Mouse (Mus musculus) liver, embryonic 15.5 days (tissue): ENCODE data around the gene Sh3d21. TPM values are rescaled to one million over a fixed set of nuclear protein-coding genes. Genes with fewer than 3 reads are reported as not detected.

Source experiments
- ATAC-seq: fragments of 200-750 bp; cut with Nextera tagmentation; 2 replicates; pipeline ENCODE4 v1.8.0; 2017; ENCODE audit warnings: moderate number of reproducible peaks, mild to moderate bottlenecking, moderate library complexity; ENCODE audit not compliant: insufficient read depth
- H3K27ac ChIP-seq: fragments of 300-500 bp; sonication (generic); replicated peaks from 2 replicates; pipeline ENCODE4 v1.5.1; 2015; ENCODE audit warnings: mild to moderate bottlenecking, inconsistent platforms
- H3K27me3 ChIP-seq: fragments of 300-500 bp; sonication (generic); 2 replicates; pipeline ENCODE4 v1.6.1; 2015; ENCODE audit warnings: mild to moderate bottlenecking, inconsistent platforms
- H3K36me3 ChIP-seq: fragments of 300-500 bp; sonication (generic); replicated peaks from 2 replicates; pipeline ENCODE4 v1.6.1; 2015; ENCODE audit warnings: moderate library complexity, mild to moderate bottlenecking, inconsistent platforms
- H3K4me1 ChIP-seq: fragments of 300-500 bp; sonication (generic); replicated peaks from 2 replicates; pipeline ENCODE4 v1.6.1; 2015; ENCODE audit warnings: inconsistent platforms
- H3K4me2 ChIP-seq: fragments of 300-500 bp; sonication (generic); 2 replicates; pipeline ENCODE4 v1.6.1; 2015; ENCODE audit warnings: moderate library complexity, mild to moderate bottlenecking, inconsistent platforms
- H3K4me3 ChIP-seq: fragments of 300-500 bp; sonication (generic); replicated peaks from 2 replicates; pipeline ENCODE4 v1.5.1; 2015; ENCODE audit warnings: mild to moderate bottlenecking, inconsistent platforms
- H3K9ac ChIP-seq: fragments of 300-500 bp; sonication (generic); 2 replicates; pipeline ENCODE4 v1.6.1; 2015; ENCODE audit warnings: moderate library complexity, mild to moderate bottlenecking, inconsistent platforms
- H3K9me3 ChIP-seq: fragments of 300-500 bp; sonication (generic); replicated peaks from 2 replicates; pipeline ENCODE4 v1.6.1; 2016; ENCODE audit warnings: inconsistent platforms
- WGBS: fragments of 180-500 bp; shearing (Covaris S2); methylation state at CpG from one replicate; pipeline ENCODE4 v1.1.7; 2015; ENCODE audit warnings: mixed read lengths; ENCODE audit not compliant: insufficient replicate concordance; 5-methylcytosine and 5-hydroxymethylcytosine counted together
- polyA plus RNA-seq: library from polyadenylated mRNA; unstranded; fragments of >200 nt; fragmentation: Nextera tagmentation; extraction: Ambion mirVana; gene quantifications from 2 replicates; pipeline ENCODE4 v1.2.1, GENCODE M21; 2015

Sh3d21 gene
- polyA plus RNA-seq, 1 experiment from 2014 or later: 1.4 TPM

GRCm38 (mm10) chr4:126146974-126147532, 16.2 kb downstream of the Sh3d21 start:
- Histone ChIP-seq H3K27ac (peak overlapping the region; percentile 56; the same call in 1 of the 2 replicates), H3K27me3 (peaks cover 57% of the 10 kb centered on the region), H3K9ac (no peak overlapping the region), H3K4me1 (peaks cover 26% of the 10 kb centered on the region), H3K36me3 (no peaks in the 10 kb centered on the region), H3K4me3 (no peak overlapping the region), H3K4me2 (peak overlapping the region; percentile 65), H3K9me3 (no peaks in the 10 kb centered on the region)
- 58% methylated on average over 9 of the region's 9 CpGs for WGBS
- no peak for ATAC-seq

DNA sequence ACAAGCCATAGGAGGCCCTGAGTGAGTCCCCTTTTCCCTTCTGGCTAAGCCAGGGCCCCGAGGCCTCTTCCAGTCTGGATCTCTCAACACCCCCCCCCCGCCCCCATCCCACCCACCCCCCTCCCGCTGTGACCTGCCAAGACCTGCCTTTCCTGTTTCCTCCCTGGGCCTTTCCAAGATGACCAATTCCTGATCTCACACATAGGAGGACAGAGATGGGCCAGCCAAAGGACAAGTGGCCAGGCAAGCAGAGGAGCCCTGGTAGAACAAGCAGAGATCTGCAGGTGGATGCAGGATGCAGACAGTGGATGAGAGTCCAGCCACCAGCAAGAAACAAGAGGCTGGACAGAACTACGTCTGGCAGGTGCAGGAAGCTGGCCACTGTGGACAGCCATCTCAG, 17.9 kb downstream of the Sh3d21 start:
- Histone ChIP-seq H3K4me1 (peaks cover 22% of the 10 kb centered on the region), H3K4me2 (no peak overlapping the region), H3K9ac (no peak overlapping the region), H3K27ac (no peak overlapping the region), H3K27me3 (peaks cover 41% of the 10 kb centered on the region), H3K4me3 (no peak overlapping the region), H3K36me3 (no peaks in the 10 kb centered on the region), H3K9me3 (no peaks in the 10 kb centered on the region)
- no peak for ATAC-seq
- WGBS: 30% methylated on average over 4 of the region's 4 CpGs

DNA sequence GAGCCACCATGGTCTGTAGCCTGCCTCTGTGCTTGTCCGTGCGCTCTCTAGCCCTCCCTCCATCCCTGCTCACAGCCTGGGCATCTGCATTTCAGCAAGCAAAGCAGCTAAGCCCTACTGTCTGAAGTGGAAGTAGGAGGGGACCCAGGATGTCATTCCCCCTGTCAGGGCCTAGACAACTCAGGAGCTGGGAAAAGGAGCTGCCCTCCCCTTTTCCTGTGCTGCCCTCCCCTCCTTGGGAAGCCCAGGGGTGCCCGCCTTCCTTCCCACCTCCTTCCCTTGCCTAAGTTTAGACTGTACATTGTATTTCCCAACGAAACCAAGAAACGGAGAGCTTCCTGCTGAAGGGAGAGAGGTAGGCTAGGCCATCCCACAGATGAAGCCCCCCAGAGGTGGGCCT, 22.3 kb downstream of the Sh3d21 start:
- ATAC-seq: peak; percentile 35; the same call in 1 of the 2 replicates
- WGBS: 66% methylated on average over 5 of the region's 5 CpGs
- H3K27ac ChIP-seq: no peak overlapping the region

GRCm38 (mm10) chr4:126137773-126138172, 25.5 kb downstream of the Sh3d21 start:
- no peak for ATAC-seq
- Histone ChIP-seq H3K9me3 (no peaks in the 10 kb centered on the region), H3K9ac (no peak overlapping the region), H3K36me3 (peaks cover 44% of the 10 kb centered on the region), H3K27me3 (no peaks in the 10 kb centered on the region), H3K4me2 (no peak overlapping the region), H3K27ac (no peak overlapping the region), H3K4me3 (no peak overlapping the region), H3K4me1 (no peaks in the 10 kb centered on the region)
- 74% methylated on average over 4 of the region's 4 CpGs for WGBS

More for the DNA sequence above, 22.3 kb downstream of the Sh3d21 start:
- Histone ChIP-seq H3K4me3 (no peak overlapping the region), H3K9ac (no peak overlapping the region), H3K4me2 (no peak overlapping the region), H3K4me1 (no peaks in the 10 kb centered on the region), H3K27me3 (no peaks in the 10 kb centered on the region), H3K9me3 (no peaks in the 10 kb centered on the region), H3K36me3 (peaks cover 29% of the 10 kb centered on the region)

DNA sequence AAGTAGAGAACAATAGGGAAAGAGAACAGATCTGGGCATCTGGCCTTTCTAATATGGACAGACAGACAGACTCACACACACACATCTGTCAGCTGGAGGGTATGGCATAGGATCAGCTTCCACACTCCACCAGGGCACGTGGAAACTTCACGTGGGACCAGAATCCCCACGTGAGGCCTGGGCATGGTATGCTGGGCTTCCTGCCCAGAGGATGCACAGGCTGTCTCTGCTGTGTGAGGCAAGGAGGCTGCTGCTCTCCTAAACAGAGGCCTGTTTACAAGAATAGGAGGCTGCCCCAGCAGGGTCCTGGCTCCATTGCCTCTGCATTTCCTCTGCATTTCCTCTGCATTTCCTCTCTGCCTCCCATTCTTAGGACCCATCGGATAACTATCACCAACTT, 28.7 kb downstream of the Sh3d21 start:
- Histone ChIP-seq H3K4me3 (no peak overlapping the region), H3K27me3 (no peaks in the 10 kb centered on the region), H3K36me3 (peaks cover 46% of the 10 kb centered on the region), H3K27ac (no peak overlapping the region), H3K9me3 (no peaks in the 10 kb centered on the region), H3K4me1 (peaks cover 11% of the 10 kb centered on the region; the same call in 1 of the 2 replicates), H3K4me2 (no peak overlapping the region), H3K9ac (no peak overlapping the region)
- no peak for ATAC-seq
- 73% methylated on average over 4 of the region's 4 CpGs for WGBS

DNA sequence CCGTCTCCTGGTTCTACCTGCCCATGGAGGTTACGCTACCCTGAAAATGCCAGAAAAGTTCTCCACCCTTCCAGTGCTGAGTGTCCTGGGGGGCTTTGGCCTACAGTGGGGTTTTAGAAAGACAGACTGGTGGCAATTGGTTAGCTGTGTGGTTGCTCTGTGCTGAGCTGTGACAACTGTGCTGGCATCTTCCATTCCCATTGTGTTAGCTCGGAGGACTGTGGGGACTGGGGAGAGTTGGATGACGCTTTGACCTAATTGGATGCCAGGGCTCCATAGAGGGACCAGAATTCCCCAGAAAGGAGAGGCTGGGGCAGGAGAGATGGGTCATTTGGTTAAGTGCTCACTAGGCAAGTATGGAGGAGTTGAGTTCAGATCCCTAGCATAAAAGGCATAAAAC, 29.1 kb downstream of the Sh3d21 start:
- Histone ChIP-seq H3K9ac (no peak overlapping the region), H3K4me2 (no peak overlapping the region), H3K4me3 (no peak overlapping the region), H3K27me3 (no peaks in the 10 kb centered on the region), H3K27ac (no peak overlapping the region), H3K36me3 (peaks cover 47% of the 10 kb centered on the region), H3K4me1 (peaks cover 11% of the 10 kb centered on the region; the same call in 1 of the 2 replicates), H3K9me3 (no peaks in the 10 kb centered on the region)
- ATAC-seq: no peak
- WGBS: 87% methylated on average over 4 of the region's 4 CpGs

DNA sequence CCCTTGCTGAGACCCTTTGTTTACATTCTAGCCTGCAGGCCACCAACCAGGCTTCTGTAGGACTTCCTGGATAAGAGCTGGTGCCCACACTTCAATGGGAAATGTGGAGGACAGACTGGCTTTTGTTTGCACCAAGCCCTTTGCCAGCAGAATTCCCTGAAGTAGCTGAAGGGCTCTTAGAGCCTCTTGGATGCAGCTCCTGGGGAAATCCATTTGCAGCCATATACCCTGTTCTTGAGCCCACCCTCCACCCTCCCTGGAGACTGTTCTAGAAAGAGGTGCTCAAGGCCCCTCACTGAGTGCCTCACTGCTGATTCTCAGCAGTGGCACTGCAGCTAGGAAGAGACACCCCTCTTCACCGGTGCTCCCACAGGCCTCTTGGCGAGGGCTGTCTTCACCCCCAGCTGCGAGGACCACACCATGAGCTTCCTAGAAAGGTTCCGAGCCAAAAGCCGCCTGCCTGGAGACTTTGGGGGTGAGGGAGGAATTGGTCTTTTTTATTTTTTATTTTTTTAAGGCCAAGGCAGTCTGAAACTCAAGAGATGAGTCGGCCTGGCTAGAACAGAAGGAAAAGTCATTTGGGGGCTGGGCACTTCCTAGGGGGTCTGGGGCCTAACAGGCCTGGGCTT, 30.5 kb downstream of the Sh3d21 start:
- WGBS: 73% methylated on average over 6 of the region's 6 CpGs
- H3K27ac ChIP-seq: no peak overlapping the region
- H3K36me3 ChIP-seq: peaks cover 44% of the 10 kb centered on the region
- H3K4me3 ChIP-seq: no peak overlapping the region
- H3K27me3 ChIP-seq: no peaks in the 10 kb centered on the region
- H3K4me2 ChIP-seq: no peak overlapping the region
- no peaks in the 10 kb centered on the region for H3K9me3 ChIP-seq
- no peak for ATAC-seq
- H3K4me1 ChIP-seq: peaks cover 11% of the 10 kb centered on the region; the same call in 1 of the 2 replicates
- no peak overlapping the region for H3K9ac ChIP-seq

DNA sequence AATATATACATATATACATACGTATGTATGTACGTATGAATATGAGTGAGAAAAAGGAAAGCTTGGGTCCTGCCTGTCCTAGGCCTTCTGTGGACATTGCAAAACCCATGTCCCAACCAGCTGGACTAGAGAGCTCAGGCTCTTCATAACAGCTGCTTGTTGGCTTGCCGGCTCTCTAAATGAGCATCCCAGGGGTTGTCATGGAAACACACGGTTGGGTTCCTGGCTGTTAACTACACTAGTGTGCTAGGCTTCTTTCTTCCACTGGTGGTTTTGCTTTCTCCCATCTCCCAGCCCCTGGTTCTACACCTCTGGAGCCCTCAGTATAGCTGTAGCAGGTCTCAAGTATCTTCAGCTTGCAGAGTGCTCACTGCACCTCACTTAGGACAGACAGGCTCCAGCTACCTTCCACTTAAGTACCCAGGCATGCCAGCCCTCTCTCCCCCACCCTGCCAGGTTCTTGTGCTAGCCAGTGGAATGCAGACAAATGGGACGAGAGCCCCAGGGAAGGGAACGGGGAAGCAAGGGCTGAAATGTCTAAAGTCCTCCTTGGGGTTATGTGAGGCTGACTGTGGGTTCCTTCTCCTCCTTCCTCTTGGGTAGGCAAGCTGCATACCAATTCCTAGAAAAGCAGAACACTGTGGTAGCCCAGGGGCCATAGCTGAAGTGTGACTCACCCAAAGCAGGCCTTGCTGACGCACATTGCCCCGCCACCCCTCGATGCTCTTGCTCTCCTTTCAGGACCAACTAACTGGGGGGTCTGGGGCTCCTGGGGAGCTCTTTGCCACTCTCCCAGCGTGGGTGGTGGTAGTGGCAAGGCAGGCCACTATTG, 31.8 kb downstream of the Sh3d21 start:
- WGBS: 56% methylated on average over 10 of the region's 10 CpGs
- H3K4me1 ChIP-seq: peaks cover 16% of the 10 kb centered on the region; the same call in 1 of the 2 replicates
- no peak overlapping the region for H3K9ac ChIP-seq
- no peaks in the 10 kb centered on the region for H3K27me3 ChIP-seq
- H3K4me2 ChIP-seq: no peak overlapping the region
- H3K9me3 ChIP-seq: no peaks in the 10 kb centered on the region
- H3K27ac ChIP-seq: peak overlapping the region; percentile 61
- no peak; the same call in 1 of the 2 replicates for ATAC-seq
- H3K36me3 ChIP-seq: peaks cover 48% of the 10 kb centered on the region
- no peak overlapping the region for H3K4me3 ChIP-seq

DNA sequence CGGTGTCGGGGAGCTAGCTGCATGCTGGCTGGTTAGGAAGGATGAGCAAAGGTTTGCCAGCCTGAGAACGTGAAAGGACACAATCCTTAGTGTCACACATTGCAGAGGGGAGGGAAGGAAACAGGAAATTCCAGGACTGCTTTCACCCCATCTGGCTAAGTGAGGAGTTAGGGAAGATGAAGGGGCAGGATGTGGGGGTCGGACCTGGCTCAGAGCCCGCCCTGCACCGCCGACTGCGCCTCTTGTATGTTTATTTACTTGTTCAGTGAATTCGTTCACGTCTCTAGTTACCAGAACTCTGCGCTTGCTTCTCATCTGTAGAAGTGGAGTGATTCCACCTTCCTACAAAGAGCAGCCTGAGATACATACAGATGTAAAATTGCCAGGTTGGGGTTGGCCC, 32.8 kb downstream of the Sh3d21 start:
- H3K9ac ChIP-seq: no peak overlapping the region
- no peak for ATAC-seq
- H3K4me2 ChIP-seq: no peak overlapping the region

DNA sequence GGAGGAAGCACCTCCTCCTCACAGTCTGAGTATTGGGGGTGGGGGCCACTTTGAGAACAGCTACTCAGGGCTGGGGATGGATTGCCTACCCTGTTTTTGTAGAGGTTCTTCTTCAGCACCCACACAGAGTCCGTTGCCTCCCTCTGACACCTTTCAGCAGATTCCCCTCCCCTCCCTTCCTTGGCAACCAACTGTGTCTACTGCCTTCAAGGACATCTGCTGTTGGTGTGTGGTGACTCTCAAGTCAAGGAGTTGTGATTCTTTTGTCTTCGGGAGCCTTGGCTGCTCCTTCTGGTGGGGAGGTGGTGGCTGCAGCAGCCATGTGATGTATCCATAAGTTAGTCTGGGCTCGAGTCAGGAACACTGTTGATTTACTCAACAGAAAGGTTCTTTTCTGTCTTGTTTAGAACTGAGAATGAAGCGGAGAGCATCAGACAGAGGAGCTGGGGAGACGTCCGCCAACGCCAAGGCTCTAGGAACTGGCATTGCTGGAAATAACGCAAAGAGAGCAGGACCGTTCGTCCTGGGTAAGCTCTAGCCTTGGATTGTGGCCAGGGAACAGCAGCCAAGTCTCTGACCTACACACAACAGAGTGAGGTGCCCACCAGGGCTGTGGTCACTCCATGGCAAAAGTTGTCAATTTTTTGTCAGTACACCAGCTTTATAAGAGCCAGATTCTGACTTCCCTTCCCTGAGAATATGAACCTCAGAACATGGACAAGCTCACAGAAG, 39.8 kb downstream of the Sh3d21 start:
- H3K36me3 ChIP-seq: peaks cover 28% of the 10 kb centered on the region
- ATAC-seq: no peak
- 83% methylated on average over 10 of the region's 10 CpGs for WGBS

More for the DNA sequence above, 32.8 kb downstream of the Sh3d21 start:
- H3K36me3 ChIP-seq: peaks cover 46% of the 10 kb centered on the region
- no peaks in the 10 kb centered on the region for H3K27me3 ChIP-seq
- no peaks in the 10 kb centered on the region for H3K9me3 ChIP-seq
- H3K4me3 ChIP-seq: no peak overlapping the region
- no peak overlapping the region for H3K27ac ChIP-seq
- H3K4me1 ChIP-seq: peaks cover 16% of the 10 kb centered on the region; the same call in 1 of the 2 replicates
- WGBS: 74% methylated on average over 11 of the region's 11 CpGs

More for the DNA sequence above, 39.8 kb downstream of the Sh3d21 start:
- H3K4me3 ChIP-seq: no peak overlapping the region
- no peaks in the 10 kb centered on the region for H3K9me3 ChIP-seq
- no peak overlapping the region for H3K27ac ChIP-seq
- H3K4me2 ChIP-seq: no peak overlapping the region
- H3K27me3 ChIP-seq: no peaks in the 10 kb centered on the region
- H3K4me1 ChIP-seq: 0 out of 2 replicates have a peak, but pooled peaks cover 5% of the 10 kb centered on the region
- no peak overlapping the region for H3K9ac ChIP-seq
